Mouse (Mus musculus) testis, adult 2 months (tissue): ENCODE data around the gene Myo9a.

Experiments
- CTCF ChIP-seq: fragments of 200-500 bp; IDR thresholded peaks from 2 replicates; pipeline ENCODE4 v1.5.1; 2012; ENCODE audit warnings: low read depth, mild to moderate bottlenecking, inconsistent platforms, low read length, moderate library complexity; ENCODE audit not compliant: control insufficient read depth, insufficient read depth, insufficient replicate concordance
- POLR2A ChIP-seq: fragments of 200-500 bp; IDR thresholded peaks from 2 replicates; pipeline ENCODE4 v1.6.1; 2012; ENCODE audit warnings: low read depth, mild to moderate bottlenecking, inconsistent platforms, low read length, moderate library complexity; ENCODE audit not compliant: control insufficient read depth

DNA sequence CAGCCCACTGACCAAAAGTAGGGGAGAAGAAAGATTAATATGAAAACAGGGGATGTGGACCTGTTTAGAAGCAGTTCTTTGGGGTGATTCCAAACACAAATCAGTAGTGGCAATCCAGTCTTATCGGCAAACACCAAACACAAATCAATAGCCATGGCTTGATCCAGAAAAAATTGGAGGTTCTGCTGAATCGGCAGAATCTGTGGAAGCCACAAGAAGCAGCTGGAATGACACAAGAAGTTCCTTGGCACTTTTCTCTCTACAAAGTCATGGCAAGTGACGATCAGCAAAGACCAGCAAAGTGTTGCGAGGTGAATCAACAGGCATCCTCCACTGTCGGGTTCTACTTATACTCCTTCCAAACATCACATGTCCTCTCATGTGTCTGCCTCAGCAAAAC is 29.6 kb upstream of the Myo9a start:
- no peak for TF ChIP-seq CTCF
- no peak for TF ChIP-seq POLR2A
